Mouse (Mus musculus) MEL (cell line): ENCODE data around the gene Adam17. TPM values are rescaled to one million over a fixed set of nuclear protein-coding genes. Genes with fewer than 3 reads are reported as not detected.

Experiments used
- DNase-seq: peaks from one replicate; pipeline ENCODE4 v3.0.0; 2011; ENCODE audit warnings: low read depth, low spot score
- H3K27ac ChIP-seq: 2 replicates; pipeline ENCODE4 v1.5.1; 2012; ENCODE audit warnings: low read depth, mild to moderate bottlenecking, control low read depth, low read length, moderate library complexity; ENCODE audit not compliant: control insufficient read depth
- H3K27me3 ChIP-seq, 2 experiments: fragments of 150-350 bp in 1 of 2; sonication (generic) in 1 of 2; 2 replicates each; pipeline ENCODE4 v1.6.1; 2012; ENCODE audit warnings: low read length in 2 of 2, mild to moderate bottlenecking in 2 of 2, improper control_type of control experiment in 1 of 2, moderate library complexity in 1 of 2; ENCODE audit not compliant: insufficient read depth in 2 of 2, control insufficient read depth in 1 of 2
- H3K36me3 ChIP-seq, 2 experiments: 2 replicates each; pipeline ENCODE4 v1.6.1; 2012 to 2014; ENCODE audit warnings: low read length in 2 of 2, improper control_type of control experiment in 1 of 2, inconsistent platforms in 1 of 2, mild to moderate bottlenecking in 1 of 2; ENCODE audit not compliant: insufficient read depth in 2 of 2, control insufficient read depth in 1 of 2
- H3K4me1 ChIP-seq, 2 experiments: fragments of 150-350 bp in 1 of 2; sonication (generic) in 1 of 2; 2 replicates each; pipeline ENCODE4 v1.6.1; 2012; ENCODE audit warnings: low read length in 2 of 2, improper control_type of control experiment in 1 of 2, mild to moderate bottlenecking in 1 of 2; ENCODE audit not compliant: insufficient read depth in 2 of 2, control insufficient read depth in 1 of 2
- H3K4me3 ChIP-seq, 2 experiments: fragments of 150-350 bp in 1 of 2; sonication (generic) in 1 of 2; 2 replicates each; pipeline ENCODE4 v1.5.1; 2012; ENCODE audit warnings: low read depth in 2 of 2, low read length in 2 of 2, mild to moderate bottlenecking in 2 of 2, moderate library complexity in 2 of 2, control low read depth in 1 of 2, improper control_type of control experiment in 1 of 2; ENCODE audit not compliant: control insufficient read depth in 1 of 2, insufficient read depth in 1 of 2
- H3K79me2 ChIP-seq: 2 replicates; pipeline ENCODE4 v1.6.1; 2012; ENCODE audit warnings: mild to moderate bottlenecking, low read length, moderate library complexity; ENCODE audit not compliant: control insufficient read depth, poor library complexity, insufficient read depth
- H3K9ac ChIP-seq: 2 replicates; pipeline ENCODE4 v1.6.1; 2012; ENCODE audit warnings: low read depth, mild to moderate bottlenecking, control low read depth, low read length, moderate library complexity; ENCODE audit not compliant: control insufficient read depth, poor library complexity, severe bottlenecking
- H3K9me3 ChIP-seq: fragments of 150-350 bp; sonication (generic); replicated peaks from 2 replicates; pipeline ENCODE4 v1.6.1; 2012; ENCODE audit warnings: mild to moderate bottlenecking, low read length, improper control_type of control experiment, moderate library complexity; ENCODE audit not compliant: insufficient read depth
- BHLHE40 ChIP-seq: IDR thresholded peaks from 2 replicates; pipeline ENCODE4 v1.6.1; 2012; ENCODE audit warnings: low read depth, mild to moderate bottlenecking, inconsistent platforms, low read length, improper control_type of control experiment, borderline replicate concordance
- CHD2 ChIP-seq: IDR thresholded peaks from 2 replicates; pipeline ENCODE4 v1.6.1; 2011; ENCODE audit warnings: low read length, improper control_type of control experiment
- CTCF ChIP-seq, 3 experiments: IDR thresholded peaks in 2 of 3; conservative IDR thresholded peaks in 1 of 3; 2 replicates each; pipeline ENCODE4 v1.5.1; 2011 to 2012; ENCODE audit warnings: low read length in 3 of 3, low read depth in 2 of 3, mild to moderate bottlenecking in 2 of 3, improper control_type of control experiment in 1 of 3, inconsistent platforms in 1 of 3, mixed read lengths in 1 of 3, moderate library complexity in 1 of 3; ENCODE audit not compliant: control insufficient read depth in 1 of 3, insufficient read depth in 1 of 3, poor library complexity in 1 of 3, severe bottlenecking in 1 of 3
- ELF1 ChIP-seq: IDR thresholded peaks from 2 replicates; pipeline ENCODE4 v1.6.1; 2014; ENCODE audit warnings: low read depth, mild to moderate bottlenecking, inconsistent platforms, low read length, improper control_type of control experiment, moderate library complexity
- ETS1 ChIP-seq: IDR thresholded peaks from 2 replicates; pipeline ENCODE4 v1.6.1; 2012; ENCODE audit warnings: low read depth, mild to moderate bottlenecking, inconsistent platforms, low read length, improper control_type of control experiment, moderate library complexity
- HCFC1 ChIP-seq: IDR thresholded peaks from 2 replicates; pipeline ENCODE4 v1.6.1; 2012; ENCODE audit warnings: low read depth, mild to moderate bottlenecking, inconsistent platforms, low read length, improper control_type of control experiment, moderate library complexity
- MAFK ChIP-seq: IDR thresholded peaks from 2 replicates; pipeline ENCODE4 v1.6.1; 2011; ENCODE audit warnings: low read depth, mild to moderate bottlenecking, low read length, improper control_type of control experiment, borderline replicate concordance
- MAX ChIP-seq: IDR thresholded peaks from 2 replicates; pipeline ENCODE4 v1.6.1; 2011; ENCODE audit warnings: low read length, improper control_type of control experiment
- MAZ ChIP-seq: IDR thresholded peaks from 2 replicates; pipeline ENCODE4 v1.6.1; 2012; ENCODE audit warnings: low read depth, mild to moderate bottlenecking, inconsistent platforms, low read length, improper control_type of control experiment
- MXI1 ChIP-seq: IDR thresholded peaks from 2 replicates; pipeline ENCODE4 v1.6.1; 2011; ENCODE audit warnings: mild to moderate bottlenecking, low read depth, low read length, improper control_type of control experiment
- MYC ChIP-seq: IDR thresholded peaks from 2 replicates; pipeline ENCODE4 v1.6.1; 2011; ENCODE audit warnings: low read depth, mild to moderate bottlenecking, low read length, improper control_type of control experiment, moderate library complexity
- NELFE ChIP-seq: IDR thresholded peaks from 2 replicates; pipeline ENCODE4 v1.6.1; 2011; ENCODE audit warnings: low read depth, low read length, improper control_type of control experiment
- POLR2A ChIP-seq, 2 experiments: IDR thresholded peaks; 2 replicates each; pipeline ENCODE4 v1.6.1; 2011 to 2012; ENCODE audit warnings: low read length in 2 of 2, mild to moderate bottlenecking in 2 of 2, control low read depth in 1 of 2, improper control_type of control experiment in 1 of 2, low read depth in 1 of 2, moderate library complexity in 1 of 2; ENCODE audit not compliant: control insufficient read depth in 1 of 2, insufficient read depth in 1 of 2, poor library complexity in 1 of 2
- POLR2AphosphoS2 ChIP-seq: IDR thresholded peaks from 2 replicates; pipeline ENCODE4 v1.6.1; 2011; ENCODE audit warnings: low read length, improper control_type of control experiment
- POLR2AphosphoS5 ChIP-seq: IDR thresholded peaks from 2 replicates; pipeline ENCODE4 v1.6.1; 2012; ENCODE audit warnings: low read depth, borderline replicate concordance, mild to moderate bottlenecking, inconsistent platforms, low read length, moderate library complexity, mixed read lengths
- RAD21 ChIP-seq: IDR thresholded peaks from 2 replicates; pipeline ENCODE4 v1.6.1; 2011; ENCODE audit warnings: mild to moderate bottlenecking, low read depth, low read length, improper control_type of control experiment
- SIN3A ChIP-seq: IDR thresholded peaks from 2 replicates; pipeline ENCODE4 v1.6.1; 2012; ENCODE audit warnings: low read length, improper control_type of control experiment, inconsistent platforms
- TBP ChIP-seq: IDR thresholded peaks from 2 replicates; pipeline ENCODE4 v1.8.0; 2011; ENCODE audit warnings: low read depth, low read length, improper control_type of control experiment
- TCF12 ChIP-seq: IDR thresholded peaks from 2 replicates; pipeline ENCODE4 v1.6.1; 2014; ENCODE audit warnings: low read depth, mild to moderate bottlenecking, inconsistent platforms, low read length, improper control_type of control experiment, moderate library complexity
- UBTF ChIP-seq: IDR thresholded peaks from 2 replicates; pipeline ENCODE4 v1.6.1; 2012; ENCODE audit warnings: low read depth, mild to moderate bottlenecking, inconsistent platforms, low read length, improper control_type of control experiment, moderate library complexity, borderline replicate concordance; ENCODE audit not compliant: insufficient read depth
- USF1 ChIP-seq: IDR thresholded peaks from 2 replicates; pipeline ENCODE4 v1.6.1; 2014; ENCODE audit warnings: low read depth, mild to moderate bottlenecking, inconsistent platforms, low read length, improper control_type of control experiment, moderate library complexity
- ZC3H11A ChIP-seq: IDR thresholded peaks from 2 replicates; pipeline ENCODE4 v1.6.1; 2012; ENCODE audit warnings: low read depth, mild to moderate bottlenecking, inconsistent platforms, low read length, improper control_type of control experiment
- ZMIZ1 ChIP-seq: IDR thresholded peaks from 2 replicates; pipeline ENCODE4 v1.6.1; 2012; ENCODE audit warnings: low read depth, mild to moderate bottlenecking, inconsistent platforms, low read length, improper control_type of control experiment, moderate library complexity
- ZNF384 ChIP-seq: IDR thresholded peaks from 2 replicates; pipeline ENCODE4 v1.6.1; 2012; ENCODE audit warnings: low read depth, mild to moderate bottlenecking, inconsistent platforms, low read length, improper control_type of control experiment
- polyA plus RNA-seq, 2 experiments: library from polyadenylated mRNA; stranded (reverse) in 1 of 2; unstranded in 1 of 2; fragments of >175 nt in 1 of 2; fragments of >200 nt in 1 of 2; gene quantifications; 2 replicates each; pipeline versions ENCODE4 v1.2.1 to v1.2.4; 2012; ENCODE audit warnings: low replicate concordance in 2 of 2, low read depth in 1 of 2; ENCODE audit not compliant: insufficient read length in 2 of 2, insufficient read depth in 1 of 2, missing spikeins in 1 of 2
- total RNA-seq: library from RNA; depleted of rRNA; stranded (reverse); fragments of 300-350 nt; gene quantifications from 2 replicates; pipeline ENCODE4 v1.2.3, GENCODE M21; 2012

Gene Adam17
- total and polyA plus RNA-seq, 3 experiments: 12.9 to 14.2 TPM; not detected in 1

GRCm38 (mm10) chr12:21417100-21418070 is 44.0 kb upstream of the Adam17 start, which contains the start of gene Ywhaq:
TSS of gene Ywhaq (minus strand) at chr12:21417637.
- H3K9ac ChIP-seq: peak within 1 kb of the TSS; percentile 83
- peak within 1 kb of the TSS; percentile 88 for H3K27ac ChIP-seq
- no peaks in the 10 kb centered on the region for H3K27me3 ChIP-seq
- peaks cover 8 to 29% of the 10 kb centered on the region in 2 experiments for H3K36me3 ChIP-seq
- peaks cover 43% of the 10 kb centered on the region for H3K79me2 ChIP-seq
- H3K9me3 ChIP-seq: no peaks in the 10 kb centered on the region
- peak; percentile 96 for DNase-seq
- peaks cover 0 to 7% of the 10 kb centered on the region in 2 experiments; a peak in 2 of 4 replicates for H3K4me1 ChIP-seq
- TF ChIP-seq MAFK (no peak), ETS1 (no peak; the same call in 1 of the 2 replicates), CTCF (IDR thresholded peaks at IDR 0.05 in 2 of 3, conservative IDR thresholded peaks at IDR 0.05 in 1 of 3; ENCODE audit: control insufficient read depth in 1 of 3, insufficient read depth in 1 of 3, low read depth in 2 of 3, low read length in 3 of 3, poor library complexity in 1 of 3, severe bottlenecking in 1 of 3) (0 out of 6 replicates have a peak, but pooled peaks of 1 of the 3 experiments have one; percentile 0), RAD21 (no peak), POLR2AphosphoS5 (0 out of 2 replicates have a peak, but pooled peaks have one; percentile 53), POLR2AphosphoS2 (peak; percentile 74; the same call in 1 of the 2 replicates), SIN3A (peak; percentile 62), MAX (peak; percentile 66), HCFC1 (peak; percentile 80), UBTF (no peak), NELFE (peak; percentile 96), ZNF384 (no peak), POLR2A (IDR thresholded peaks at IDR 0.05; ENCODE audit: control insufficient read depth in 1 of 2, insufficient read depth in 1 of 2, low read depth in 1 of 2, low read length in 2 of 2, poor library complexity in 1 of 2) (peak; percentile 87 to 96), USF1 (0 out of 2 replicates have a peak, but pooled peaks have one; percentile 12), CHD2 (peak; percentile 41), MXI1 (peak; percentile 87), TCF12 (peak; percentile 34; the same call in 1 of the 2 replicates), ZC3H11A (no peak), TBP (peak; percentile 93), MAZ (peak; percentile 61; the same call in 1 of the 2 replicates), MYC (0 out of 2 replicates have a peak, but pooled peaks have one; percentile 19), BHLHE40 (peak; percentile 86), ZMIZ1 (no peak), ELF1 (peak; percentile 45)
- H3K4me3 ChIP-seq: peak within 1 kb of the TSS; percentile 90 to 95
